Mouse (Mus musculus): ENCODE measurements around the gene Ccdc74a. TPM values are rescaled to one million over a fixed set of nuclear protein-coding genes. Genes with fewer than 3 reads are reported as not detected.

Gene Ccdc74a
- polyA plus RNA-seq, 1 experiment from 2014 or later, result 2.5 TPM

DNA sequence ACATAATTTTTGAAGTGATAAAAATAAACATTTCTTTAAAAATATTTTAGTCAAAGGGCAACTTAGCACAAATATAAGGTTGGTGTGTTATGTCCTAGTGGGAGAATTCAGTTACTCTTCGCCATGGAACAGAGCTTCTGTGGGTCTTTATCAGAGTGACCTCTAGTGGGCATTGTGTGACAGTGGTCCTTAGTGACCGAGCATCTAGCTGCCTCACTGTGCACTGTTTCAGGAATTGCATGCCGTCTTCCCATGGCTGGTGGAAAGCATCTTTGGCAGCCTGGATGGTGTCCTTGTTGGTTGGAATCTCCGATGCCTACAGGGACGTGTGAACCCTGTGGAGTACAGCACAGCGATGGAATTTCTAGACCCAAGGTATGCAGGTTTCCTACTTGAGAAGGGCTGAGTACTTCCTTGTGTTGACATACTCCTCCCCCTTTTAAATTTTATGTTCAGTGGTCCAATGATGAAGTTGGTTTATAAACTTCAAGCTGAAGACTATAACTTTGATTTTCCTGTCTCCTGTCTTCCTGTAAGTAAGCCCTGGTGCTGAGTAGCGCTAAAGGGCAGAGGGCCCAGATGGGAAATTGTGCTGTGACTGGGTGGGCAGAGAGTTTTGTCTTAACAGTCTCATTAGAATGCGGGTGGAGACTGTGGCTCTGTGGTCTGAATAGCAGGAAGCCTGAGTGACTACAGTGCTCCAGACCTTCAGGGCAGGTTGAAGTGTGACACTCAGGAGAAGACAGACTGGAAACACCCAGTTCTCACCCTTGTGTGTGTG, 20.6 kb upstream of the Ccdc74a start:
- Histone ChIP-seq H3K27me3 (no peaks in the 10 kb centered on the region), H3K9ac (no peak overlapping the region), H3K9me3 (replicated peaks) (no peaks in the 10 kb centered on the region), H3K4me3 (replicated peaks) (no peak overlapping the region), H3K4me1 (replicated peaks) (peaks cover 10% of the 10 kb centered on the region), H3K36me3 (replicated peaks) (peaks cover 91% of the 10 kb centered on the region), H3K4me2 (no peak overlapping the region), H3K27ac (replicated peaks) (no peak overlapping the region)
- no peak for ATAC-seq (ENCODE audit: insufficient read depth)
- WGBS (ENCODE audit: insufficient replicate concordance), result 74% methylated on average over 8 of the region's 8 CpGs

DNA sequence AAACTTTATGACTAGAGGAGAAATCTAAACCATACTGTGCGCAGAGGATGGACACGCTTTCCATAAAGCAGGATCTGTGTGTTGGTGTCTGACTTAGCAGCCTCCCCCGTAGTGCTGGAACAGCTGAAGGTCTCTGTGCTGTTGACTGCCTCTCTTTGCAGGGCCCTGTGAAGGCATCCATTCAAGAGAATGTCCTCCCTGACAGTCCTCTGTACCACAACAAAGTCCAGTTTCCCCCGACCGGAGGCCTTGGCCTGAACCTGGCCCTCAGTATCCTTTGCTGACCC, 20.1 kb upstream of the Ccdc74a start:
- 91% methylated on average over 5 of the region's 5 CpGs for WGBS (ENCODE audit: insufficient replicate concordance)
- no peak for ATAC-seq (ENCODE audit: insufficient read depth)
- H3K27me3 ChIP-seq, result no peaks in the 10 kb centered on the region
- no peak overlapping the region for H3K9ac ChIP-seq
- H3K9me3 ChIP-seq (replicated peaks), result no peaks in the 10 kb centered on the region
- H3K36me3 ChIP-seq (replicated peaks), result peaks cover 94% of the 10 kb centered on the region
- H3K4me1 ChIP-seq (replicated peaks), result peaks cover 5% of the 10 kb centered on the region; the same call in 1 of the 2 replicates
- no peak overlapping the region for H3K4me2 ChIP-seq
- no peak overlapping the region for H3K4me3 ChIP-seq (replicated peaks)
- H3K27ac ChIP-seq (replicated peaks), result no peak overlapping the region

DNA sequence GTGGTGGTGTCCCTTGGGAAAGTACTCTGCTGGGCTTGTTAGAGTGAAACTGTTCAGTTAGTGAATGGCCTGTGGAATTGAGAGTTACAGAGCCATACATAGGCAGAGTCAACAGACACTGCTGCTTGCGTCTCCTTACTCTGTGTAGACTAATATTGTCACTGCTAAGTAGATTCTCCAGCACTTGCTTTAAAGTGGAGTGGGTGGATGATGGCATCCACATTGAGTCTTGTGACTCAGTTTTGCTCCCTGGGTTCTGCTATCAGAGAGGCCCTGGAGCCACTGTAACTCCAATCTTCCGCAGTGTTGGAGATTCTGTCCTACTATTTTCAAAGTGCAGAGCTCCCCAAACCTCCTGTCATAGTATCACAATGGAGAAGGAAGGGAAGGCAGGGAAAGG, 13.7 kb upstream of the Ccdc74a start:
- no peak overlapping the region for H3K4me2 ChIP-seq
- peaks cover 81% of the 10 kb centered on the region for H3K36me3 ChIP-seq (replicated peaks)
- no peaks in the 10 kb centered on the region for H3K9me3 ChIP-seq (replicated peaks)
- no peak overlapping the region for H3K9ac ChIP-seq
- no peak overlapping the region for H3K4me3 ChIP-seq (replicated peaks)
- WGBS (ENCODE audit: insufficient replicate concordance), result 83% methylated on average over 2 of the region's 2 CpGs
- no peak overlapping the region for H3K27ac ChIP-seq (replicated peaks)
- H3K4me1 ChIP-seq (replicated peaks), result peaks cover 39% of the 10 kb centered on the region
- H3K27me3 ChIP-seq, result no peaks in the 10 kb centered on the region
- ATAC-seq (ENCODE audit: insufficient read depth), result no peak

DNA sequence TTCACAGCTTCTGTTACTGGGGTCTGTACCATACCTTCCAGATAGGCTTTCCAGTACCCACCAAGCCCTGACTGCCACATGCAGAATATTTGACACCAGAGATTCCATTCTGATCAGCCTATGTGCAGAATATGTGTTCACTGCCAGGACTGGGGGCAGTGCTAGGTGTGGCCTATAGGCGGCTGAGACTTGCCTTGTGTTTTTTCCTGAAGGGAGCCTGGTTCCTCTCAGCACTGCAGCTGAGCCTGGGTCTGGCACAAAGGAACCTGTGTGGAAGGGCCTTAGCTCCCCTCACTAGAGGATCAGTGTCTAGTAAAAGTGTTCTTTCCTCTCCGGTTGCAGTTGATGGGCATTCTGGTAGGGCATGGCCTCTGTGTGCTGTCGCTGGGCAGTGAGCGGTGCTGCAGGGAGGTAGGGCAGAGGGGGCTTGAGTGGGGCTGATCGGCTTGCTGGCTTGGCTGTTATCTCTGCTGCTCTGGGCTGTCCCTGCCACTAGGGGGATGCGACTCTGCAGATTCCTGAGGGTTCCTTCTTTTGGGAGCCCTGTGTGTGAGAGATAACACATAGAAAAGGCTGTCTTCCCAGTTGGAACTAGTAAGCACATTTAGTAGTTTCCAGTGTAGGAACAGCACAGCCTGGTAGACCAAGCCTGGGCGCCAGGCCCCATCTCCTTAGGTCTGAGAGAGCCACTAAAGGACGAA, 12.6 kb upstream of the Ccdc74a start:
- Histone ChIP-seq H3K27me3 (no peaks in the 10 kb centered on the region), H3K9ac (no peak overlapping the region), H3K4me2 (no peak overlapping the region), H3K9me3 (replicated peaks) (no peaks in the 10 kb centered on the region), H3K4me1 (replicated peaks) (peaks cover 49% of the 10 kb centered on the region), H3K4me3 (replicated peaks) (no peak overlapping the region), H3K36me3 (replicated peaks) (peaks cover 75% of the 10 kb centered on the region), H3K27ac (replicated peaks) (no peak overlapping the region)
- 68% methylated on average over 8 of the region's 8 CpGs for WGBS (ENCODE audit: insufficient replicate concordance)
- ATAC-seq (ENCODE audit: insufficient read depth), result no peak

- no peak overlapping the region; the same call in 1 of the 2 replicates for H3K4me2 ChIP-seq
- H3K4me1 ChIP-seq (replicated peaks), result peaks cover 60% of the 10 kb centered on the region
- no peaks in the 10 kb centered on the region for H3K9me3 ChIP-seq (replicated peaks)
- no peak overlapping the region for H3K4me3 ChIP-seq (replicated peaks)
- ATAC-seq (ENCODE audit: insufficient read depth), result no peak
- H3K27ac ChIP-seq (replicated peaks), result peak overlapping the region; percentile 95
- no peak overlapping the region; the same call in 1 of the 2 replicates for H3K9ac ChIP-seq
- H3K36me3 ChIP-seq (replicated peaks), result peaks cover 74% of the 10 kb centered on the region
- no peaks in the 10 kb centered on the region for H3K27me3 ChIP-seq
- WGBS (ENCODE audit: insufficient replicate concordance), result 50% methylated on average over 2 of the region's 2 CpGs
Measured at GRCm38 (mm10) chr16:17636904-17637303, 9.4 kb upstream of the Ccdc74a start.

- Histone ChIP-seq H3K4me1 (replicated peaks) (peaks cover 60% of the 10 kb centered on the region), H3K36me3 (replicated peaks) (peaks cover 74% of the 10 kb centered on the region), H3K9ac (peak overlapping the region; percentile 33; the same call in 1 of the 2 replicates), H3K4me2 (peak overlapping the region; percentile 54), H3K9me3 (replicated peaks) (no peaks in the 10 kb centered on the region), H3K27ac (replicated peaks) (peak overlapping the region; percentile 95), H3K4me3 (replicated peaks) (no peak overlapping the region), H3K27me3 (no peaks in the 10 kb centered on the region)
- peak; percentile 26 for ATAC-seq (ENCODE audit: insufficient read depth)
- 59% methylated on average over 2 of the region's 2 CpGs for WGBS (ENCODE audit: insufficient replicate concordance)
Measured at GRCm38 (mm10) chr16:17637610-17638009, 8.7 kb upstream of the Ccdc74a start.

GRCm38 (mm10) chr16:17638036-17638628, 8.1 kb upstream of the Ccdc74a start:
- ATAC-seq (ENCODE audit: insufficient read depth), result peak; percentile 97
- Histone ChIP-seq H3K27me3 (no peaks in the 10 kb centered on the region), H3K4me3 (replicated peaks) (no peak overlapping the region), H3K9ac (0 out of 2 replicates have a peak overlapping the region, but pooled peaks have one; percentile 33), H3K36me3 (replicated peaks) (peaks cover 74% of the 10 kb centered on the region), H3K9me3 (replicated peaks) (no peaks in the 10 kb centered on the region), H3K27ac (replicated peaks) (peak overlapping the region; percentile 95), H3K4me2 (peak overlapping the region; percentile 54), H3K4me1 (replicated peaks) (peaks cover 60% of the 10 kb centered on the region)
- 31% methylated on average over 9 of the region's 9 CpGs for WGBS (ENCODE audit: insufficient replicate concordance)

DNA sequence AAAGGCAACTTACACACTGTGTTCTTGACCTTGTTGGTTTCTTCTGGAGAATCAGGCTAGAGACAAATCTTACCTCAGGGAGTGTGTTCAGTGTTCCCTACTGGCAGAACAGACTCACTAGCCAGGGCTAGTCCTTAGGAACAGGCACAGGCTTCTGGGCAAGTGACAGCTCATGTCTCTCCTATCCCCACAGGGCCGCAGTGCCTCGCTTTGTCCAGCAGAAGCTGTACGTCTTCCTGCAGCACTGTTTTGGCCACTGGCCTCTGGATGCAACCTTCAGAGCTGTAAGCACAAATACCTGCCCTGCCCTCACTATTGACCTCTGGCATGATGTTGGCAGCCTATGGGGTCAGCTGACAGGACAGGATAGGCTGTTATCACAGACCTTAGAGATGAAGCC, 7.2 kb upstream of the Ccdc74a start:
- no peak for ATAC-seq (ENCODE audit: insufficient read depth)
- H3K9ac ChIP-seq, result no peak overlapping the region
- 82% methylated on average over 3 of the region's 3 CpGs for WGBS (ENCODE audit: insufficient replicate concordance)
- no peaks in the 10 kb centered on the region for H3K9me3 ChIP-seq (replicated peaks)
- peaks cover 70% of the 10 kb centered on the region for H3K36me3 ChIP-seq (replicated peaks)
- peak overlapping the region; percentile 95 for H3K27ac ChIP-seq (replicated peaks)
- no peak overlapping the region for H3K4me2 ChIP-seq
- no peak overlapping the region for H3K4me3 ChIP-seq (replicated peaks)
- no peaks in the 10 kb centered on the region for H3K27me3 ChIP-seq
- H3K4me1 ChIP-seq (replicated peaks), result peaks cover 51% of the 10 kb centered on the region

- Histone ChIP-seq H3K4me3 (replicated peaks) (no peak overlapping the region), H3K4me1 (replicated peaks) (peaks cover 49% of the 10 kb centered on the region), H3K27me3 (no peaks in the 10 kb centered on the region), H3K27ac (replicated peaks) (0 out of 2 replicates have a peak overlapping the region, but pooled peaks have one; percentile 95), H3K9ac (no peak overlapping the region), H3K4me2 (no peak overlapping the region), H3K36me3 (replicated peaks) (peaks cover 64% of the 10 kb centered on the region), H3K9me3 (replicated peaks) (no peaks in the 10 kb centered on the region)
- WGBS (ENCODE audit: insufficient replicate concordance), result 88% methylated on average over 6 of the region's 6 CpGs
- no peak for ATAC-seq (ENCODE audit: insufficient read depth)
Measured at GRCm38 (mm10) chr16:17639951-17640350, 6.3 kb upstream of the Ccdc74a start.

GRCm38 (mm10) chr16:17640706-17641105, 5.6 kb upstream of the Ccdc74a start:
- peaks cover 49% of the 10 kb centered on the region for H3K4me1 ChIP-seq (replicated peaks)
- H3K9ac ChIP-seq, result no peak overlapping the region
- peaks cover 61% of the 10 kb centered on the region for H3K36me3 ChIP-seq (replicated peaks)
- H3K27me3 ChIP-seq, result no peaks in the 10 kb centered on the region
- ATAC-seq (ENCODE audit: insufficient read depth), result no peak
- no peaks in the 10 kb centered on the region for H3K9me3 ChIP-seq (replicated peaks)
- H3K27ac ChIP-seq (replicated peaks), result no peak overlapping the region
- H3K4me3 ChIP-seq (replicated peaks), result no peak overlapping the region
- H3K4me2 ChIP-seq, result no peak overlapping the region
- 87% methylated on average over 9 of the region's 9 CpGs for WGBS (ENCODE audit: insufficient replicate concordance)

DNA sequence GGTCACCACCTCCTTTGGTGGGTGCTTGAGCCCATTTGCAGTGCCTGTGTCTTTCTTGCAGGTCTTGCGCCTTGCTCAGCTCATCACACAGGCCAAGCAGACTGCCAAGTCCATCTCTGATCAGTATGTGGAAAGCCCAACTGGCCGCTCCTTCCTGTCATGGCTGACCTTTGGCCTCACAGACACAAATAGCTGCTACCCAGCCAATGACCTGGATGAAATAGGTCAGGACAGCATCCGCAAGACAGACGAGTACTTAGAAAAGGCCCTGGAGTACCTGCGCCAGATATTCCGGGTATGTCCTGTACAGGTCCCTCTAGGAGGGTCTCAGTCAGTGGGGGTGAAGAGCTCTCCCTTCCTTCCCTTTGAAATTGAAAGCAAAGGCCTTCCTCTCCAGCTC, 5.0 kb upstream of the Ccdc74a start:
- Histone ChIP-seq H3K36me3 (replicated peaks) (peaks cover 57% of the 10 kb centered on the region), H3K4me3 (replicated peaks) (no peak overlapping the region), H3K9ac (no peak overlapping the region), H3K27me3 (no peaks in the 10 kb centered on the region), H3K27ac (replicated peaks) (no peak overlapping the region), H3K4me2 (no peak overlapping the region), H3K9me3 (replicated peaks) (no peaks in the 10 kb centered on the region), H3K4me1 (replicated peaks) (peaks cover 48% of the 10 kb centered on the region)
- ATAC-seq (ENCODE audit: insufficient read depth), result no peak
- 85% methylated on average over 6 of the region's 6 CpGs for WGBS (ENCODE audit: insufficient replicate concordance)

Measured in liver, embryonic 15.5 days (tissue).